Mouse (Mus musculus): ENCODE results near the gene Wdr59. TPM values are rescaled to one million over a fixed set of nuclear protein-coding genes. Genes with fewer than 3 reads are reported as not detected.
A peak's percentile ranks its signal among the peaks of the same experiment; 100 is the strongest.

Wdr59 gene
- polyA plus RNA-seq, 1 experiment from 2014 or later: 2.9 TPM

DNA sequence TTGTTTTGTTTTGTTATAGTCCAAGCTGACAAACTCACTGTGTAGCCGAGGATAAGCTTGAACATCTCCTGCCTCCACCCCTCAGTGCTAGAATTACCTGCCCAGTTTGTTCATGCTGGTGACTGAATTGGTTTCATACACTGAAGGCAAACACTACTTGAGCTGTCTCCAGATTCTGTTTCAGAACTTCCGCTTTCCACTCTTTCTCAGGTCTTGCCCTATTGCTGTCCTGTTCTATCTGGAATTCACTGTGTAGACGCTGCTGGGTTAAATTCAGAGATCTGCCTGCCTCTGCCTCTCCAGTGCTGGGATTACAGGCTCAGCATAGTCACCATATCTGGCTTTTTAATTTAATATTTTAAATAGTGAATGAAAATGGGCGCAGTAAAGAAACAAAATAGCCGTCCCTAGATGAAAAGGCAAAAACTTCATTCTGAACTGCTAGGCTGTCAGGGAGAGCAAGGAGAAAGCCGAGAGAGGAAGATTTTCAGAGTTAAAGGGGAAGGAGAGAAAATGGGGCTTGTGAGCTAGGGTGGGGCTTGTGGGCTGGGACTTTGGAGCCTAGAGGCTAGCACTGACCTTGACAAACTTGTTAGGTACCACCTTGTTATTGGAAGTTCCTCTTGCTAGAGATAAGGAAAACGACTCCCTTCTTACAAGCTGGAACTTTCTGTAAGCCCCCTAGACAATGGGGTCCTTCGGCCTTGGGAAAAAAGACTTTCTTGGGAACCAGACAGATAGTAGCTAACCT is 23.7 kb upstream of the Wdr59 start:
- H3K36me3 ChIP-seq (ENCODE audit: control insufficient read depth, insufficient read depth, low read length): no peaks in the 10 kb centered on the region
- WGBS: 92% methylated on average over 8 of the region's 8 CpGs
- H3K4me1 ChIP-seq (ENCODE audit: control insufficient read depth, insufficient read depth, low read length): peaks cover 9% of the 10 kb centered on the region; the same call in 1 of the 2 replicates
- no peak overlapping the region for H3K9ac ChIP-seq (ENCODE audit: low read length)
- DNase-seq (ENCODE audit: low spot score): no peak
- H3K9me3 ChIP-seq (replicated peaks; ENCODE audit: control insufficient read depth, low read length): no peaks in the 10 kb centered on the region
- H3K27ac ChIP-seq (ENCODE audit: low read depth, low read length): no peak overlapping the region
- no peak for ATAC-seq
- no peaks in the 10 kb centered on the region for H3K27me3 ChIP-seq (replicated peaks; ENCODE audit: control insufficient read depth, insufficient read depth, low read length)
- H3K4me2 ChIP-seq (ENCODE audit: low read length): no peak overlapping the region
- H3K4me3 ChIP-seq (ENCODE audit: low read depth, low read length): no peak overlapping the region

DNA sequence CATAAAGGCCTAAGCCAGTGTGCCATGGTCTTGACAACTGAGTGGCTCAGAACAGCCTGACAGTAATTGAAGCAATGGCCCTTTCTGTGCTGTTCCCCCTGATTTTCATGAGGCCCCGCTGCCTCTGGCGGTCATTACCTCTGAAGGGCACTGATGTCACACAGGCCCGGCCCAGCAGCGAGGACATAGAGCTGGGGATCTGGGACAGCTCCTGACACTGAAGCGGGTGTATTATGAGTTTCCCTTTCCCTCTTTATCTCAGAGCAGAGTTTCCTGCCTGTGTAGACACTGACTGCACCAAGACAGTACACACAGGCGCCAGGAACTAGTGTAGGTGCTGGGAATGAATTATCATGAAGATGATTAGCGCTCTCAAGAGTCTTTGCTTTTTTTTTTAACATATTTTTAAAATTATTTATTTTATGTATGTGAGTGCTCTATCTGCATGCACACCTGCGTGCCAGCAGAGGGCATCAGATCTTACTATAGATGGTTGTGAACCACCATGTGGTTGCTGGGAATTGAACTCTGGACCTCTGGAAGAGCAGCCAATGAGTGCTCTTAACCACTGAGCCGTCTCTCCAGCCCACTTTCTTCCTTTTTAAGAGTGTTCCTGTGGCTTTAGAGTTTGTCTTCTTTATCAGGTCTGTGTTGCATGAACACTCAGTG is 22.0 kb upstream of the Wdr59 start:
- Histone ChIP-seq H3K36me3 (ENCODE audit: control insufficient read depth, insufficient read depth, low read length) (no peaks in the 10 kb centered on the region), H3K9me3 (replicated peaks; ENCODE audit: control insufficient read depth, low read length) (no peaks in the 10 kb centered on the region), H3K27me3 (replicated peaks; ENCODE audit: control insufficient read depth, insufficient read depth, low read length) (no peaks in the 10 kb centered on the region), H3K4me2 (ENCODE audit: low read length) (no peak overlapping the region), H3K4me1 (ENCODE audit: control insufficient read depth, insufficient read depth, low read length) (peaks cover 19% of the 10 kb centered on the region), H3K4me3 (ENCODE audit: low read depth, low read length) (no peak overlapping the region), H3K27ac (ENCODE audit: low read depth, low read length) (no peak overlapping the region), H3K9ac (ENCODE audit: low read length) (no peak overlapping the region)
- ATAC-seq (no peak), DNase-seq (ENCODE audit: low spot score) (no peak)
- WGBS: 84% methylated on average over 9 of the region's 9 CpGs

DNA sequence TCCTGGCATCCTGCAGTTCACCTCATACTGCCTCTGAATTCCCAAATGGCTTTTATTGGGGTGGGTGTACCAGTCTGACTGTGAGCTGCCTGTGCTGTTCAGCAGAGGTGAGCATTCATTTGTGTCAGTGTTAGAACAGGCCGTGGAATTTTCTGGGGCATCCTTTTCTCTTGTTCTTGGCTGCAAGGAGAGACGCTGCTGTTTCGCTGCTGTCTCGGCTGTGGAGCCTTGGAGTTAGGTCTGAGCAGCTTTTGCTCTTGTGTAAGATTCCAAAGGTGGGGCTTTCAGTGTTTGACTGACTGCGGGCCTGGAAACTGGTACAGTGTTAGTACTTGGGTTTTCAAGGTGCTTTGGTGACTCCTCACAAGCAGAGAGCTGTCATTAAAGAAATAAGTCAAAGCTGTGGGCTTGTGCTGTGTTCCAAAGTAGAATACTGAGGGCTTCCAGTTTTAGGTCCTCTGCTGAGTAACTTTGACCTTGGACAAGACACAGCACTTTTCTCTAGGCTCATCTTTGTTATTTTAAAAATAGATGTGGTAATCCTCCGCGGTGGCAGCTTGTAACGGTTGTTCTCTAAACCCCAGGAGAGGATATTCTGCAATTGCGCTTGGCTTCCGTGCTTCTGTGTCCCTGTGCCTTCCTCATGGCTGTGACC is 17.7 kb upstream of the Wdr59 start:
- peak overlapping the region; percentile 56 for H3K9ac ChIP-seq (ENCODE audit: low read length)
- peak overlapping the region; percentile 77 for H3K4me2 ChIP-seq (ENCODE audit: low read length)
- H3K4me1 ChIP-seq (ENCODE audit: control insufficient read depth, insufficient read depth, low read length): peaks cover 27% of the 10 kb centered on the region
- H3K4me3 ChIP-seq (ENCODE audit: low read depth, low read length): peak overlapping the region; percentile 57
- no peak for ATAC-seq
- no peak overlapping the region for H3K27ac ChIP-seq (ENCODE audit: low read depth, low read length)
- no peaks in the 10 kb centered on the region for H3K27me3 ChIP-seq (replicated peaks; ENCODE audit: control insufficient read depth, insufficient read depth, low read length)
- DNase-seq (ENCODE audit: low spot score): no peak
- H3K9me3 ChIP-seq (replicated peaks; ENCODE audit: control insufficient read depth, low read length): no peaks in the 10 kb centered on the region
- WGBS: 65% methylated on average over 10 of the region's 10 CpGs
- H3K36me3 ChIP-seq (ENCODE audit: control insufficient read depth, insufficient read depth, low read length): no peaks in the 10 kb centered on the region

DNA sequence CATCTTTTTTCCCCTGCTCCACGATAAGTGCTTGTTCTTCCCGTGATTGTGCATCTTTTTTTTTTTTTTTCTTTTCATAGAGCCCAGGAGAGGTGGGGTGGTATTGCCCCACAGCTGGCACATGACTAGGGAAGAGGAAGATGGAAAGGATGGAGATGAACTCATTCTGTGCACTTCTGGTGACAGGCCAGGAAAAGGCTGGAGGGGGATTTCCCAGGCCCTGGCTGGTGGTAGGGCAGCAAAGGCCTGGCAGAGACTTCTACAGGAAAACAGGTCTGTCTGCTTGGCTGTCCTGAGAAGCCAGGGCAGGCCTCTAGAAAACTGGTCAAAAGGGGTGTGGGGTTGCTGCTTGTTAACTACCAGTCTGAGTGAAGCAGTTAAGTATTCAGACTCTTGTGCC is 16.3 kb upstream of the Wdr59 start:
- WGBS: 5% methylated on average over 2 of the region's 2 CpGs
- peaks cover 27% of the 10 kb centered on the region for H3K4me1 ChIP-seq (ENCODE audit: control insufficient read depth, insufficient read depth, low read length)
- ATAC-seq: no peak
- no peaks in the 10 kb centered on the region for H3K27me3 ChIP-seq (replicated peaks; ENCODE audit: control insufficient read depth, insufficient read depth, low read length)
- H3K9me3 ChIP-seq (replicated peaks; ENCODE audit: control insufficient read depth, low read length): no peaks in the 10 kb centered on the region
- H3K9ac ChIP-seq (ENCODE audit: low read length): peak overlapping the region; percentile 97
- DNase-seq (ENCODE audit: low spot score): no peak
- H3K36me3 ChIP-seq (ENCODE audit: control insufficient read depth, insufficient read depth, low read length): no peaks in the 10 kb centered on the region
- H3K4me3 ChIP-seq (ENCODE audit: low read depth, low read length): peak overlapping the region; percentile 57
- H3K4me2 ChIP-seq (ENCODE audit: low read length): peak overlapping the region; percentile 77
- H3K27ac ChIP-seq (ENCODE audit: low read depth, low read length): no peak overlapping the region

DNA sequence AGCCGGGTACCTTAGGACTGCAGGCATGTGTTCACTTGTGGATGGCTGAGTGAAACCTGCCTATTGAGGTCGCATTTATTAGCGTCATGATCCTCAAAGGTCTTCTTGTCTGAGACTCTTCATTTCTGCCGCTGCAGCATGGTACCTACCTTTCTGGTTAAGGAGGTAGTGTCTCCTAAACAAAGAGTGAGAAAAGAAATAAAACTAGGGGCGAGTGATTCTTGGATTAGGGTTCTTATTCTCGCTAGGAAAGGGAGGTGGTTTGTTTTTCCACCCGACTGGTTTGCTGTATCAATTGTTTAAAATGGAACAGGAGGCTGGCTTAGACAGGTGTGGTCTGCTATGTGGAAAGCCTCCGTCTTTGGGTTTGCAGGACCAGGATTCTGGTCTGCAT is 15.9 kb upstream of the Wdr59 start:
- peak overlapping the region; percentile 57 for H3K4me3 ChIP-seq (ENCODE audit: low read depth, low read length)
- peak overlapping the region; percentile 96; the same call in 1 of the 2 replicates for H3K27ac ChIP-seq (ENCODE audit: low read depth, low read length)
- H3K27me3 ChIP-seq (replicated peaks; ENCODE audit: control insufficient read depth, insufficient read depth, low read length): no peaks in the 10 kb centered on the region
- under 1% methylated on average over 8 of the region's 8 CpGs for WGBS
- no peaks in the 10 kb centered on the region for H3K9me3 ChIP-seq (replicated peaks; ENCODE audit: control insufficient read depth, low read length)
- peak overlapping the region; percentile 77 for H3K4me2 ChIP-seq (ENCODE audit: low read length)
- DNase-seq (ENCODE audit: low spot score) (no peak), ATAC-seq (peak; percentile 4; the same call in 1 of the 2 replicates)
- H3K4me1 ChIP-seq (ENCODE audit: control insufficient read depth, insufficient read depth, low read length): peaks cover 27% of the 10 kb centered on the region
- H3K36me3 ChIP-seq (ENCODE audit: control insufficient read depth, insufficient read depth, low read length): no peaks in the 10 kb centered on the region
- H3K9ac ChIP-seq (ENCODE audit: low read length): peak overlapping the region; percentile 97

DNA sequence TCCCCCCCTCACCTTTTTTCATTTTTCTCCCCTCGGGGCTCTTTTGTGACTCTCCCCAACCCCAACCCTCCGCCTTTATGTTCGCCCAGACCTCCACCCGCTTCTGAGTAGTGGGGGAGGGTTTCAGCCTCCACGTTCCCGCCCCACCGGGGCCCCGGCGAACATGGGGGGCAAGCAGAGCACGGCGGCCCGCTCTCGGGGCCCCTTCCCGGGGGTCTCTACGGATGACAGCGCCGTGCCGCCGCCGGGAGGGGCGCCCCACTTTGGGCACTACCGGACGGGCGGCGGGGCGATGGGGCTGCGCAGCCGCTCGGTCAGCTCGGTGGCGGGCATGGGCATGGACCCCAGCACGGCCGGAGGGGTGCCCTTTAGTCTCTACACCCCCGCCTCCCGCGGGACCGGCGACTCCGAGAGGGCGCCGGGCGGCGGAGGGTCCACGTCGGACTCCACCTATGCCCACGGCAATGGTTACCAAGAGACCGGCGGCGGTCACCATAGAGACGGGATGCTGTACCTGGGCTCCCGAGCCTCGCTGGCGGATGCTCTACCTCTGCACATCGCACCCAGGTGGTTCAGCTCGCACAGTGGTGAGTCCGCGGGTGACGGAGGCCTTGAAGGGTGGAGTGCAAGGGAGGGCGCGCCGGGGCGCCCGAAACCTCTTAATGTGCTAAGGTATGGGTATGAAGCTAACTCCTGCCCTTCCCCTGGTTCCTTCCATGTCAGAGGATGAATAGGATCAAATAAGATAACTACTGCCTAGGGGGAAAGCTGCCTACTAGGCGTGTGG is 15.3 kb upstream of the Wdr59 start:
- Histone ChIP-seq H3K4me3 (ENCODE audit: low read depth, low read length) (peak overlapping the region; percentile 57), H3K4me1 (ENCODE audit: control insufficient read depth, insufficient read depth, low read length) (peaks cover 27% of the 10 kb centered on the region), H3K27ac (ENCODE audit: low read depth, low read length) (peak overlapping the region; percentile 96), H3K4me2 (ENCODE audit: low read length) (peak overlapping the region; percentile 77), H3K27me3 (replicated peaks; ENCODE audit: control insufficient read depth, insufficient read depth, low read length) (no peaks in the 10 kb centered on the region), H3K9me3 (replicated peaks; ENCODE audit: control insufficient read depth, low read length) (no peaks in the 10 kb centered on the region), H3K36me3 (ENCODE audit: control insufficient read depth, insufficient read depth, low read length) (no peaks in the 10 kb centered on the region), H3K9ac (ENCODE audit: low read length) (peak overlapping the region; percentile 97)
- peak; percentile 45; the same call in 1 of the 2 replicates for ATAC-seq
- DNase-seq (ENCODE audit: low spot score): peak; percentile 52
- WGBS: 0% methylated on average over 61 of the region's 64 CpGs

DNA sequence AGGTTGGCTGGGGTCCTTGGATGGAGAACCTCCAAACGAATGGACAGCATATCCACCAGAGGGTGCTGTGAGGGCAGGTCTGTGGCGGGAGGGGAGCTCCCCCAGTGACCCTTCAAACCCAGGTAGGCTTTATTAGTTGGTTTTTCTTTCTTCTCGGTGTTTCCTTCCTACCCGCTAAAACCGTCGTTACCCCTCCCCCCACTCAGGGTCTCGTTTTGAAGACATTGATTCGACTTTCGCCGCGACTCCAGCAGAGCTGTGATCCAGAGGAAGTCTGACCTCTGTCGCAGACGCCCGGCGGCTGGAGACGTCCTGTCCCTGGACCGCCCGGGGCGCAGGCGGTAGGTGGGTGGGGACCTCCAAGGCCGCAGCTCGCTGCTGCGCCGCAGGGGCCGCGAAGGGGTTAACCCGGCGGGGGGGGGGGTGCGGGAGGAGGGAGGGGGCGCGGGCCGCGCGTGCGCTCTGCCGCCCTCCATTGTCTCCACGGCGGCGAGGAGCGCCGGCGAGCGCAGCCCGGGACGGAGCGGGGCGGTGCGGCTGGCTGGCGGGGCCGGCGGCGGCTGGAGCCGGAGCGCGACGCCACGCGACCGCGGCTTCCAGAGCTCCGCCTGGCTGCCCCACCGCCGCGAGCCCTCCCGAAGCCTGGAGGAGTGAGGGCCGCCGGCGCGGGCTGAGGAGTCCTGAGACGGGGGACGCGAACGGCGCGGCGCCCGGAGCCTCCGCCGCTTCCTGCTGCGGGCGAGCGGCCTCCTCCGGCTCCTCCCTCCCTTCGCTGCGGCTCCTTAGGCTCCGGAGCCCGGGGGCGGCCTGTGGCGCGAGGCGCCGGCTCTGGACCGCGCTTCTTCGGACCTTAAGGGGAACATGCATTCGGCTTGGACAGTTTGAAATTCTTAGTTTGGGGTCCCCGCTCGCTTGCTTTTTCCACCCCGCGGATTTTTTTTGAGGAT is 14.4 kb upstream of the Wdr59 start, which contains the start of gene Znrf1:
TSS of gene Znrf1 (plus strand) at position 67 of the 947 bp plus-strand sequence.
- Histone ChIP-seq H3K9me3 (replicated peaks; ENCODE audit: control insufficient read depth, low read length) (no peaks in the 10 kb centered on the region), H3K27ac (ENCODE audit: low read depth, low read length) (peak within 1 kb of the TSS; percentile 96), H3K36me3 (ENCODE audit: control insufficient read depth, insufficient read depth, low read length) (no peaks in the 10 kb centered on the region), H3K4me2 (ENCODE audit: low read length) (peak within 1 kb of the TSS; percentile 77), H3K4me1 (ENCODE audit: control insufficient read depth, insufficient read depth, low read length) (peaks cover 25% of the 10 kb centered on the region), H3K27me3 (replicated peaks; ENCODE audit: control insufficient read depth, insufficient read depth, low read length) (no peaks in the 10 kb centered on the region), H3K9ac (ENCODE audit: low read length) (peak within 1 kb of the TSS; percentile 97), H3K4me3 (ENCODE audit: low read depth, low read length) (peak within 1 kb of the TSS; percentile 57)
- ATAC-seq (peak; percentile 96), DNase-seq (ENCODE audit: low spot score) (peak; percentile 85)
- under 1% methylated on average over 73 of the region's 100 CpGs for WGBS
